Mouse (Mus musculus): ENCODE measurements around the gene Wnk4.

DNA sequence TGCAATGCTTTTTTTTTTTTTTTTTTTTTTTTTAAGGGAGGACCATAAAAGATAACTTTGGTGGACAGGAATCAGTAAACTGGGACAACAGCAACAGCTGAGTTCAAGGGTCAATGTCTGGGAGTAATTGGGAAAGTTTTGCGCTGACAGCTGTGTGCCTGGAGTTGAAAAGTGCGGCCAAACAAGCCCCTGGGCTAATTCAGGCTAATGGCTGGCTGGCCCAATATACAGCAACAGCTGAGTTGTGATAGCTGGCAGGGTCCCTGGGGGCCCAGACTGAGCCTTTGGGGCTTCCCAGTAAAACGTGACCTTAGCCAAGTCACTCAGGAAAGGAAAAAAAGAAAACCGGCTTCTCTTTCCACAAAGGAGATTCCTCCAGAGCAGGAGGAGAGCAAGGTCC, 15.3 kb upstream of the Wnk4 start:
- TF ChIP-seq POLR2A (IDR thresholded peaks at IDR 0.05; ENCODE audit: borderline replicate concordance, extremely low read depth, low read depth, low read length), result no peak
- no peak for TF ChIP-seq CTCF (IDR thresholded peaks at IDR 0.05; ENCODE audit: insufficient read depth, low read length)

Measured in lung, adult 2 months (tissue).